Comparison of ENCODE assay signal across 11 mouse cellular contexts in the genomic region with DNA sequence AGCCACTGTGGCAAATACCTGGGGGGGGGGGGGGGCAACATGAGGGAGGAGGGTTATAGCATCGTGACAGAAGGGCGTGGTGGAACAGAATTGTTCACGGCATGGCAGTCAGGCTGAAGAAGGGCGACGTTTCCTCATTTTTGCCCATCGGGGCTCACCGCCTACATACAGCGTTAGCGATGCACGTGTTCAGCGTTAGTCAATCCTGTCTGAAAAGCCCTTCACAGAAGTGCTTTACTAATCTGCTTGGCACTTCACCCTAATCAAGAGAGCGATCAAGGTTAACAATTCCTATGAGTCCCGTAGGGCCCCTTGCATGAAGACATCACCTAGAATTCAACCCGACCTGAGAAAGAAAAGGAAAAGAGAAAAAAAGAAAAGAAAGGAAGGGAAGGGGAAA. TPM values are rescaled to one million over a fixed set of nuclear protein-coding genes. Genes with fewer than 3 reads are reported as not detected.
DNase-seq lines count a peak whose midpoint lies in the region; ATAC-seq and TF ChIP-seq lines count a peak whose summit lies in the region.
"Had no signal": no experiment of that assay in that cellular context is flagged by ENCODE, and none has a peak within 500 bp of the region (broad histone marks: within the 10 kb centered on the region; RNA-seq: fewer than 3 reads in every experiment).

No protein-coding gene starts in this region.

- DNase-seq in heart, adult 11 months = peak; percentile 80
- DNase-seq in heart, postnatal 25 days (ENCODE audit: low spot score) = no peak
- DNase-seq in kidney, postnatal 0 days (ENCODE audit: low spot score) = no peak
- DNase-seq in kidney, postnatal 36 days = no peak
- peak; percentile 71 for DNase-seq in lung, postnatal 0 days (ENCODE audit: low spot score)
- DNase-seq in liver, embryonic 11.5 days (ENCODE audit: low spot score) = no peak

- 0 out of 2 replicates have a peak, but pooled peaks have one; percentile 15 for ATAC-seq in kidney, postnatal 0 days (replicated peaks; ENCODE audit: low FRiP score, low read depth)
- peak; percentile 77 for ATAC-seq in lung, postnatal 0 days
- ATAC-seq in liver, embryonic 11.5 days (replicated peaks; ENCODE audit: low FRiP score) = no peak
- no peak for ATAC-seq in intestine, embryonic 16.5 days

- no peaks in the 10 kb centered on the region for H3K27me3 ChIP-seq in kidney, postnatal 0 days (ENCODE audit: insufficient read depth, low read length)
- H3K27me3 ChIP-seq in ES-Bruce4 (ENCODE audit: control insufficient read depth, insufficient read depth, low read length, poor library complexity, severe bottlenecking) = no peaks in the 10 kb centered on the region
- H3K27me3 ChIP-seq in lung, postnatal 0 days (replicated peaks; ENCODE audit: insufficient read depth, low read length) = no peaks in the 10 kb centered on the region
- H3K27me3 ChIP-seq in liver, embryonic 11.5 days (replicated peaks; ENCODE audit: control insufficient read depth, insufficient read depth, low read length) = peaks cover 17% of the 10 kb centered on the region
- no peaks in the 10 kb centered on the region for H3K27me3 ChIP-seq in intestine, embryonic 16.5 days (replicated peaks; ENCODE audit: control insufficient read depth, insufficient read depth, low read length)

- no peaks in the 10 kb centered on the region for H3K9me3 ChIP-seq in kidney, postnatal 0 days (replicated peaks; ENCODE audit: low read length)
- H3K9me3 ChIP-seq in ES-Bruce4 (replicated peaks; ENCODE audit: control insufficient read depth, insufficient read depth, low read length, poor library complexity, severe bottlenecking) = no peaks in the 10 kb centered on the region
- no peaks in the 10 kb centered on the region for H3K9me3 ChIP-seq in lung, postnatal 0 days (ENCODE audit: low read length)
- no peaks in the 10 kb centered on the region for H3K9me3 ChIP-seq in liver, embryonic 11.5 days (ENCODE audit: control insufficient read depth, low read length)
- no peaks in the 10 kb centered on the region for H3K9me3 ChIP-seq in intestine, embryonic 16.5 days (ENCODE audit: control insufficient read depth, low read length)
- H3K9me3 ChIP-seq: intestine, embryonic 15.5 days; liver, embryonic 13.5 days had no signal

- H3K4me3 ChIP-seq in kidney, postnatal 0 days (replicated peaks; ENCODE audit: low read depth, low read length) = no peak overlapping the region
- 0 out of 2 replicates have a peak overlapping the region, but pooled peaks have one; percentile 16 for H3K4me3 ChIP-seq in ES-Bruce4 (ENCODE audit: low read depth, low read length)
- no peak overlapping the region for H3K4me3 ChIP-seq in lung, postnatal 0 days (ENCODE audit: low read depth, low read length)
- H3K4me3 ChIP-seq in liver, embryonic 11.5 days (ENCODE audit: low read depth, low read length) = no peak overlapping the region
- no peak overlapping the region for H3K4me3 ChIP-seq in intestine, embryonic 16.5 days (ENCODE audit: low read length)
- H3K4me3 ChIP-seq: intestine, embryonic 15.5 days; liver, embryonic 13.5 days had no signal

- no peak overlapping the region for H3K4me2 ChIP-seq in kidney, postnatal 0 days (ENCODE audit: low read length)
- H3K4me2 ChIP-seq in lung, postnatal 0 days (replicated peaks; ENCODE audit: low read depth, low read length) = no peak overlapping the region
- H3K4me2 ChIP-seq in liver, embryonic 11.5 days = no peak overlapping the region
- H3K4me2 ChIP-seq in intestine, embryonic 16.5 days (ENCODE audit: low read depth, low read length) = no peak overlapping the region
- H3K4me2 ChIP-seq: intestine, embryonic 15.5 days; liver, embryonic 13.5 days had no signal

- no peaks in the 10 kb centered on the region for H3K36me3 ChIP-seq in kidney, postnatal 0 days (ENCODE audit: insufficient read depth, low read length)
- no peaks in the 10 kb centered on the region for H3K36me3 ChIP-seq in ES-Bruce4 (ENCODE audit: control insufficient read depth, insufficient read depth, low read length, poor library complexity, severe bottlenecking)
- no peaks in the 10 kb centered on the region for H3K36me3 ChIP-seq in lung, postnatal 0 days (ENCODE audit: insufficient read depth, low read length)
- no peaks in the 10 kb centered on the region for H3K36me3 ChIP-seq in liver, embryonic 11.5 days (ENCODE audit: control insufficient read depth, insufficient read depth, low read length)
- no peaks in the 10 kb centered on the region for H3K36me3 ChIP-seq in intestine, embryonic 16.5 days (ENCODE audit: control insufficient read depth, insufficient read depth, low read length)
- H3K36me3 ChIP-seq: intestine, embryonic 15.5 days; liver, embryonic 13.5 days had no signal

- no peak for TF ChIP-seq EP300 in ES-Bruce4 (IDR thresholded peaks at IDR 0.05; ENCODE audit: insufficient read depth, low read depth, low read length)
- TF ChIP-seq EP300 in lung, postnatal 0 days (IDR thresholded peaks at IDR 0.05) = 0 out of 2 replicates have a peak, but pooled peaks have one; percentile 9

- 62% methylated on average over 14 of the region's 14 CpGs for WGBS in kidney, postnatal 0 days
- 33% methylated on average over 14 of the region's 14 CpGs for WGBS in lung, postnatal 0 days
- 45% methylated on average over 14 of the region's 14 CpGs for WGBS in liver, embryonic 11.5 days
- WGBS in intestine, embryonic 16.5 days = 61% methylated on average over 14 of the region's 14 CpGs

- TF ChIP-seq POLR2A in ES-Bruce4 (IDR thresholded peaks at IDR 0.05; ENCODE audit: insufficient read depth, low read length) = no peak

- intact Hi-C loops in heart, postnatal 25 days (cut with DNase I) = loop anchor here (1.0 to 2.0 kb wide), 3 partner anchors 222 to 534 kb away; no protein-coding TSS in a partner anchor

- no peak overlapping the region for H3K9ac ChIP-seq in kidney, postnatal 0 days (ENCODE audit: low read depth, low read length)
- no peak overlapping the region for H3K9ac ChIP-seq in ES-Bruce4 (ENCODE audit: low read depth, poor library complexity, severe bottlenecking)
- no peak overlapping the region for H3K9ac ChIP-seq in lung, postnatal 0 days (replicated peaks; ENCODE audit: low read depth)
- H3K9ac ChIP-seq in liver, embryonic 11.5 days (ENCODE audit: low read depth, low read length) = no peak overlapping the region
- H3K9ac ChIP-seq in intestine, embryonic 16.5 days (ENCODE audit: low read depth, low read length) = no peak overlapping the region
- H3K9ac ChIP-seq: intestine, embryonic 15.5 days; liver, embryonic 13.5 days had no signal

- no peak overlapping the region for H3K27ac ChIP-seq in kidney, postnatal 0 days
- no peak overlapping the region for H3K27ac ChIP-seq in ES-Bruce4 (ENCODE audit: insufficient read depth, low read length)
- no peak overlapping the region for H3K27ac ChIP-seq in lung, postnatal 0 days (ENCODE audit: low read length)
- H3K27ac ChIP-seq in liver, embryonic 11.5 days (ENCODE audit: low read depth, low read length) = no peak overlapping the region
- no peak overlapping the region for H3K27ac ChIP-seq in intestine, embryonic 16.5 days (ENCODE audit: low read length)
- H3K27ac ChIP-seq: intestine, embryonic 15.5 days; liver, embryonic 13.5 days had no signal

- no peak for TF ChIP-seq CTCF in kidney, postnatal 0 days (IDR thresholded peaks at IDR 0.05; ENCODE audit: low read depth)
- no peak for TF ChIP-seq CTCF in ES-Bruce4 (IDR thresholded peaks at IDR 0.05; ENCODE audit: low read depth, low read length)
- no peak for TF ChIP-seq CTCF in lung, postnatal 0 days (IDR thresholded peaks at IDR 0.05)

- peaks cover 9% of the 10 kb centered on the region for H3K4me1 ChIP-seq in kidney, postnatal 0 days (replicated peaks; ENCODE audit: insufficient read depth, low read length)
- H3K4me1 ChIP-seq in ES-Bruce4 (ENCODE audit: control insufficient read depth, insufficient read depth, low read length) = no peaks in the 10 kb centered on the region
- H3K4me1 ChIP-seq in lung, postnatal 0 days (ENCODE audit: insufficient read depth, low read depth, low read length) = peaks cover 9% of the 10 kb centered on the region
- peaks cover 3% of the 10 kb centered on the region; the same call in 1 of the 2 replicates for H3K4me1 ChIP-seq in liver, embryonic 11.5 days (replicated peaks; ENCODE audit: control insufficient read depth, insufficient read depth, low read length)
- 0 out of 2 replicates have a peak, but pooled peaks cover 4% of the 10 kb centered on the region for H3K4me1 ChIP-seq in intestine, embryonic 16.5 days (ENCODE audit: control insufficient read depth, insufficient read depth, low read length)
- H3K4me1 ChIP-seq: intestine, embryonic 15.5 days had no signal

RNA-seq across cellular contexts. Expression of a gene that starts 34.3 kb away (rescaled TPM):
- 10 to 100 TPM in 1 of 2 experiments, 1 to 10 TPM in 1; 9.0 to 11.3 TPM for total RNA-seq in heart, postnatal 25 days (2021)
- polyA plus RNA-seq in kidney, postnatal 0 days (2015; fragmentation: Nextera tagmentation; extraction: Ambion mirVana) = 2.9 and 3.1 TPM in 2 replicates
- polyA plus RNA-seq in ES-Bruce4 (2011; ENCODE audit: insufficient read depth, insufficient read length, low read depth, missing spikeins) = 1.4 and 1.8 TPM in 2 replicates
- polyA plus RNA-seq in lung, postnatal 0 days (2015; fragmentation: Nextera tagmentation; extraction: Ambion mirVana) = 8.2 and 13.4 TPM in 2 replicates
- polyA plus RNA-seq in liver, embryonic 11.5 days (2014; fragmentation: Nextera tagmentation; extraction: Ambion mirVana) = 0.05 TPM in 1 of 2 replicates, not detected in the other
- 1.2 and 1.6 TPM in 2 replicates for polyA plus RNA-seq in intestine, embryonic 16.5 days (2015; fragmentation: Nextera tagmentation; extraction: Ambion mirVana)
- polyA plus RNA-seq: CD4-positive, CD25-positive, alpha-beta regulatory T cell, adult 4 months had no signal

Comparison
In these comparisons a context has a peak if more than half of its experiments do, and no peak if none do; other contexts are left out.
1. DNase-seq: peak in heart, adult 11 months (single experiment) and lung, postnatal 0 days (single experiment); none in heart, postnatal 25 days (single experiment), kidney, postnatal 0 days (single experiment), kidney, postnatal 36 days (0 of 2) and liver, embryonic 11.5 days (single experiment).
2. ATAC-seq: peak in kidney, postnatal 0 days (single experiment) and lung, postnatal 0 days (single experiment); none in liver, embryonic 11.5 days (single experiment) and intestine, embryonic 16.5 days (single experiment).